Comparison of ENCODE assay signal across 27 mouse cellular contexts in genomic region chr9:64938535-64938934, GRCm38 (mm10). TPM values are rescaled to one million over a fixed set of nuclear protein-coding genes. Genes with fewer than 3 reads are reported as not detected.
A peak's percentile ranks its signal among the peaks of the same experiment; 100 is the strongest.
DNase-seq lines count a peak whose midpoint lies in the region; ATAC-seq lines count a peak whose summit lies in the region.
"Had no signal": no experiment of that assay in that cellular context is flagged by ENCODE, and none has a peak within 500 bp of the region (broad histone marks: within the 10 kb centered on the region; RNA-seq: fewer than 3 reads in every experiment).

No protein-coding gene starts in this region.

- H3K36me3 ChIP-seq in intestine, embryonic 14.5 days (ENCODE audit: control insufficient read depth, insufficient read depth, low read length): no peaks in the 10 kb centered on the region
- no peaks in the 10 kb centered on the region for H3K36me3 ChIP-seq in intestine, embryonic 16.5 days (ENCODE audit: control insufficient read depth, insufficient read depth, low read length)
- no peaks in the 10 kb centered on the region for H3K36me3 ChIP-seq in liver, embryonic 13.5 days
- H3K36me3 ChIP-seq in midbrain, embryonic 13.5 days: no peaks in the 10 kb centered on the region
- H3K36me3 ChIP-seq: heart, embryonic 15.5 days; hindbrain, embryonic 10.5 days; kidney, embryonic 15.5 days; limb, embryonic 10.5 days had no signal

- H3K4me2 ChIP-seq in intestine, embryonic 14.5 days (ENCODE audit: low read length): no peak overlapping the region
- H3K4me2 ChIP-seq in intestine, embryonic 16.5 days (ENCODE audit: low read depth, low read length): no peak overlapping the region
- peak overlapping the region; percentile 63 for H3K4me2 ChIP-seq in liver, embryonic 13.5 days
- no peak overlapping the region for H3K4me2 ChIP-seq in midbrain, embryonic 13.5 days (replicated peaks)
- H3K4me2 ChIP-seq: forebrain, embryonic 13.5 days; heart, embryonic 15.5 days; kidney, embryonic 15.5 days had no signal

- H3K9ac ChIP-seq in intestine, embryonic 14.5 days (ENCODE audit: low read length): no peak overlapping the region
- no peak overlapping the region for H3K9ac ChIP-seq in intestine, embryonic 16.5 days (ENCODE audit: low read depth, low read length)
- H3K9ac ChIP-seq in liver, embryonic 13.5 days: peak overlapping the region; percentile 64
- H3K9ac ChIP-seq in midbrain, embryonic 13.5 days (replicated peaks): no peak overlapping the region
- H3K9ac ChIP-seq: forebrain, embryonic 13.5 days; heart, embryonic 15.5 days; kidney, embryonic 15.5 days had no signal

- DNase-seq in intestine, embryonic 14.5 days (ENCODE audit: low spot score): peak; percentile 44
- peak; percentile 56 for DNase-seq in liver, embryonic 13.5 days
- no peak for DNase-seq in frontal cortex, postnatal 14 days (ENCODE audit: low spot score in 2 of 2)
- DNase-seq: adrenal gland, postnatal 25 days; cerebellum, adult 9-10 months; heart, adult 18-20 months; kidney, adult 11 months; kidney, postnatal 36 days; midbrain, embryonic 14.5 days; thymus, adult 2 months had no signal

- H3K9me3 ChIP-seq in intestine, embryonic 14.5 days (ENCODE audit: control insufficient read depth, low read length): no peaks in the 10 kb centered on the region
- H3K9me3 ChIP-seq in intestine, embryonic 16.5 days (ENCODE audit: control insufficient read depth, low read length): no peaks in the 10 kb centered on the region
- H3K9me3 ChIP-seq in liver, embryonic 13.5 days (replicated peaks): no peaks in the 10 kb centered on the region
- no peaks in the 10 kb centered on the region for H3K9me3 ChIP-seq in midbrain, embryonic 13.5 days
- H3K9me3 ChIP-seq: forebrain, embryonic 13.5 days; heart, embryonic 15.5 days; hindbrain, embryonic 10.5 days; kidney, embryonic 15.5 days; limb, embryonic 10.5 days had no signal

- no peaks in the 10 kb centered on the region; the same call in 1 of the 2 replicates for H3K4me1 ChIP-seq in intestine, embryonic 14.5 days (replicated peaks; ENCODE audit: control insufficient read depth, insufficient read depth, low read length)
- peaks cover 7% of the 10 kb centered on the region; the same call in 1 of the 2 replicates for H3K4me1 ChIP-seq in intestine, embryonic 16.5 days (ENCODE audit: control insufficient read depth, insufficient read depth, low read length)
- peaks cover 67% of the 10 kb centered on the region for H3K4me1 ChIP-seq in liver, embryonic 13.5 days (replicated peaks)
- H3K4me1 ChIP-seq in midbrain, embryonic 13.5 days (replicated peaks): peaks cover 12% of the 10 kb centered on the region

- ATAC-seq in intestine, embryonic 14.5 days (replicated peaks; ENCODE audit: low FRiP score, low TSS enrichment, low read depth): no peak
- no peak for ATAC-seq in intestine, embryonic 16.5 days
- peak; percentile 60 for ATAC-seq in granulocyte monocyte progenitor cell, adult 5-6 weeks (replicated peaks; ENCODE audit: poor library complexity, severe bottlenecking)
- ATAC-seq in liver, embryonic 13.5 days (ENCODE audit: low read depth): peak; percentile 65
- ATAC-seq in megakaryocyte-erythroid progenitor cell, adult 5-6 weeks (replicated peaks; ENCODE audit: low FRiP score, low TSS enrichment, poor library complexity, severe bottlenecking): peak; percentile 64
- ATAC-seq in midbrain, embryonic 13.5 days: no peak
- ATAC-seq: forebrain, embryonic 13.5 days; hindbrain, postnatal 0 days had no signal

- H3K4me3 ChIP-seq in intestine, embryonic 14.5 days (ENCODE audit: low read depth, low read length): no peak overlapping the region
- no peak overlapping the region for H3K4me3 ChIP-seq in intestine, embryonic 16.5 days (ENCODE audit: low read length)
- peak overlapping the region; percentile 27 for H3K4me3 ChIP-seq in liver, embryonic 13.5 days (replicated peaks)
- H3K4me3 ChIP-seq in midbrain, embryonic 13.5 days (replicated peaks): no peak overlapping the region
- H3K4me3 ChIP-seq: forebrain, embryonic 13.5 days; heart, embryonic 15.5 days; hindbrain, embryonic 10.5 days; kidney, embryonic 15.5 days; left cerebral cortex, adult 2 months; limb, embryonic 10.5 days had no signal

- no peaks in the 10 kb centered on the region for H3K27me3 ChIP-seq in intestine, embryonic 14.5 days (replicated peaks; ENCODE audit: control insufficient read depth, insufficient read depth, low read length)
- no peaks in the 10 kb centered on the region for H3K27me3 ChIP-seq in intestine, embryonic 16.5 days (replicated peaks; ENCODE audit: control insufficient read depth, insufficient read depth, low read length)
- peaks cover 10% of the 10 kb centered on the region; the same call in 1 of the 2 replicates for H3K27me3 ChIP-seq in liver, embryonic 13.5 days
- no peaks in the 10 kb centered on the region for H3K27me3 ChIP-seq in midbrain, embryonic 13.5 days
- H3K27me3 ChIP-seq: heart, embryonic 15.5 days had no signal

- 82% methylated on average over 5 of the region's 5 CpGs for WGBS in intestine, embryonic 14.5 days
- 77% methylated on average over 5 of the region's 5 CpGs for WGBS in intestine, embryonic 16.5 days
- WGBS in liver, embryonic 13.5 days (ENCODE audit: insufficient replicate concordance): 9% methylated on average over 5 of the region's 5 CpGs
- WGBS in midbrain, embryonic 13.5 days: 90% methylated on average over 5 of the region's 5 CpGs

- H3K27ac ChIP-seq in intestine, embryonic 14.5 days (ENCODE audit: low read depth): no peak overlapping the region
- no peak overlapping the region for H3K27ac ChIP-seq in intestine, embryonic 16.5 days (ENCODE audit: low read length)
- peak overlapping the region; percentile 78 for H3K27ac ChIP-seq in liver, embryonic 13.5 days
- no peak overlapping the region for H3K27ac ChIP-seq in midbrain, embryonic 13.5 days
- H3K27ac ChIP-seq: forebrain, embryonic 13.5 days; heart, embryonic 15.5 days; hindbrain, embryonic 10.5 days; hindbrain, postnatal 0 days; kidney, embryonic 15.5 days; left cerebral cortex, adult 2 months; limb, embryonic 10.5 days; macrophage; stomach, postnatal 0 days had no signal

RNA-seq across cellular contexts. Expression of gene Slc24a1, which starts 12.9 kb away (rescaled TPM):
- polyA plus RNA-seq in intestine, embryonic 14.5 days (2014; fragmentation: Nextera tagmentation; extraction: Ambion mirVana): 0.03 and 0.08 TPM in 2 replicates
- polyA plus RNA-seq in intestine, embryonic 16.5 days (2015; fragmentation: Nextera tagmentation; extraction: Ambion mirVana): 0.04 TPM in 1 of 2 replicates, not detected in the other
- total RNA-seq in granulocyte monocyte progenitor cell, adult 5-6 weeks (2014; fragmentation: Nextera tagmentation): not detected in 2 replicates
- not detected in 2 replicates for total RNA-seq in granulocyte monocyte progenitor cell, adult 5-6 weeks (2017)
- 0.06 and 0.08 TPM in 2 replicates for polyA plus RNA-seq in liver, embryonic 13.5 days (2015; fragmentation: Nextera tagmentation; extraction: Ambion mirVana)
- total RNA-seq in megakaryocyte-erythroid progenitor cell, adult 5-6 weeks (2014; fragmentation: Nextera tagmentation): not detected in 2 replicates
- not detected in 2 replicates for total RNA-seq in megakaryocyte-erythroid progenitor cell, adult 5-6 weeks (2017)
- 0.03 and 0.04 TPM in 2 replicates for polyA plus RNA-seq in midbrain, embryonic 13.5 days (2015; fragmentation: Nextera tagmentation; extraction: Ambion mirVana)
- total RNA-seq: adrenal gland, postnatal 25 days; gastrocnemius, adult 8-10 months; liver, adult 2 months had no signal
- polyA plus RNA-seq: embryonic facial prominence, embryonic 11.5 days; hindbrain, embryonic 10.5 days; liver, adult 2 months; macrophage; neural tube, embryonic 11.5 days had no signal

RNA-seq across cellular contexts. Expression of gene Ints14, which starts 22.2 kb away (rescaled TPM):
- polyA plus RNA-seq in intestine, embryonic 14.5 days (2014; fragmentation: Nextera tagmentation; extraction: Ambion mirVana): 57.4 and 64.9 TPM in 2 replicates
- 45.1 and 49.2 TPM in 2 replicates for polyA plus RNA-seq in intestine, embryonic 16.5 days (2015; fragmentation: Nextera tagmentation; extraction: Ambion mirVana)
- 27.8 and 39.6 TPM in 2 replicates for total RNA-seq in granulocyte monocyte progenitor cell, adult 5-6 weeks (2014; fragmentation: Nextera tagmentation)
- total RNA-seq in granulocyte monocyte progenitor cell, adult 5-6 weeks (2017): 29.8 and 32.1 TPM in 2 replicates
- polyA plus RNA-seq in liver, embryonic 13.5 days (2015; fragmentation: Nextera tagmentation; extraction: Ambion mirVana): 29.9 and 34.9 TPM in 2 replicates
- 31.8 and 39.6 TPM in 2 replicates for total RNA-seq in megakaryocyte-erythroid progenitor cell, adult 5-6 weeks (2014; fragmentation: Nextera tagmentation)
- 31.6 and 43.1 TPM in 2 replicates for total RNA-seq in megakaryocyte-erythroid progenitor cell, adult 5-6 weeks (2017)
- 46.1 and 50.3 TPM in 2 replicates for polyA plus RNA-seq in midbrain, embryonic 13.5 days (2015; fragmentation: Nextera tagmentation; extraction: Ambion mirVana)

Comparison
In these comparisons a context has a peak if more than half of its experiments do, and no peak if none do; other contexts are left out.
1. ATAC-seq: peak in granulocyte monocyte progenitor cell, adult 5-6 weeks (single experiment), liver, embryonic 13.5 days (single experiment) and megakaryocyte-erythroid progenitor cell, adult 5-6 weeks (single experiment); none in intestine, embryonic 14.5 days (single experiment), intestine, embryonic 16.5 days (single experiment) and midbrain, embryonic 13.5 days (single experiment).
2. DNase-seq: peak in intestine, embryonic 14.5 days (single experiment) and liver, embryonic 13.5 days (single experiment); none in frontal cortex, postnatal 14 days (0 of 2).